Mouse (Mus musculus) ovary, adult 18-20 months (tissue): ENCODE results near the gene Mdfic.
"Not testable (repeated sequence)": the region's sequence is repeated elsewhere in the genome, so short reads cannot be mapped to it uniquely, and the experiment has no call there.

Source experiments
- DNase-seq: peaks from one replicate; pipeline ENCODE4 v3.0.0; 2022; ENCODE audit warnings: low spot score, mixed read lengths

Mdfic gene

DNA sequence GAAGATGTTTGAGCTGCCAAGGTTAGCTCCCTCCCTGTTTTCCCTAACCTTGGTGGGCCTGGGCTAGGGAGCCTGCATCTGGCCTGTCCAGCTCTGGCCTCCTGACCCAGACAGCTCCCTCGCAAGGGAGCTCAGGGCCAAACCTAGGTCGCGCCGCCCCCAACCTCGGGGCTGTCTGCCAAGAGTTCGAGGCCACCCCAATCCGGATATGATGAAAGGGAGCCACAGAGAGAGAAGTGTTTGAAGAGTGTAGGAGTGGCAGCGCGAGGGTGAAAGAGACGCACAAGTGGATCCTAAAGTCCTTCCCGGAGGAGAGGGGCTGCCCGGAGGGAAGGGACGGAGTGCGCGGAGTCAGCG is at the start of gene Mdfic:
Gene Mdfic (plus strand): TSS at position 201 of the 357 bp plus-strand sequence.
- peak; percentile 89 for DNase-seq

DNA sequence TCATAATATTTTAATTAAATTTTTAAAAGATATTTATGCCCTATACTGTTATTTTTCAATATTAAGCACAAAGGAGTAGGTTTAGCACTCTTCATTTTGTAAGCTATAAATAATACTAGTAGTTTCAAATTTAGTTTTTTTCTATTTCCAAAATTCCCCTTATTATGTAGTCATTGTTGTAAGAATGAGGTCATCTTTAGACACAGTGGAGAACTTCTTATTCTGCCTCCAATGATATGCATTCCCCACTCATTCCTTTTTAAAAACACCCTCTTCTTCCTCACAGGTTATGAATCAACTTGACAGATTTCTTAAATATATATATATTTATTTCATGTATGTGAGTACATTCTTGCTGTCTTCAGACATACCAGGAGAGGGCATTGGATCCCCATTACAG is 49.1 kb upstream of the Mdfic start:
- DNase-seq: no peak

DNA sequence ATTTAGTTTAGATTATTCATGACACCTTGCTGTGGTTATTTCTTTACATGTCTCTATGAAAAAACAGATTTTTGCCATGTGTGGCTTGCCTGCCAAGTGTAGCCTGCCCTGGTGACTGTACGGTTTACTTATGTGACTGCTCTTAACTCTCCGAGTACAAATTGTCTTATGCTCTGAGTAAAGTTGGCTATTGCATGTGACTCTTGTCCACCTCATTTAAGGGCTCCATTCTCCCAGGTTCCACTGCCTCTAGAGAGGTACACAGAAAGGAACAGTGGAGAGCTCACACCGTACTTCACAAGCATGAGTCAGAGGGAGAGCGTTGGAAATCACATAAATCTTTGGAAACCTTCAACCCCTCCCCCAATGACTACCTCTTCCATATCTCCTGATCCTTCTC is 10.4 kb upstream of the Mdfic start:
- no peak for DNase-seq

DNA sequence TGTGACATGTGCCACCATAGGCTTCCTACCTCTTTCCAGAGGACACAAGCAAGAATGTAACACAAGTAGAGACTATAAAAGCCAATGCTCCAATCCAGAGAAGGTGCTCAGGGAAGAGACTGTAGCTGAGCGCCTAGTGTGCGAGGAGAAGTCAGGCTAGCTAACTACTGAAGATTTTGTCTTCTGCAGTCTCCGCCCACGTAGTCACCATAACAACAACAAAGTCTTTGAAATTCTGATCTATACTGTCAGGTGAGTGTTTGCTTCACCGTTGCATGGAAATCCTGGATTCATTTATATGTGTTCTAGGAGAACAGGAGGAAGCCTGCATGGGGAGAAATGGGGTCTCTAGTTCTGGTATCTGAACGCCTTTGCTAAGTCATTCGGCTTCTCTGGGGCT is 9.8 kb upstream of the Mdfic start:
- no peak for DNase-seq

DNA sequence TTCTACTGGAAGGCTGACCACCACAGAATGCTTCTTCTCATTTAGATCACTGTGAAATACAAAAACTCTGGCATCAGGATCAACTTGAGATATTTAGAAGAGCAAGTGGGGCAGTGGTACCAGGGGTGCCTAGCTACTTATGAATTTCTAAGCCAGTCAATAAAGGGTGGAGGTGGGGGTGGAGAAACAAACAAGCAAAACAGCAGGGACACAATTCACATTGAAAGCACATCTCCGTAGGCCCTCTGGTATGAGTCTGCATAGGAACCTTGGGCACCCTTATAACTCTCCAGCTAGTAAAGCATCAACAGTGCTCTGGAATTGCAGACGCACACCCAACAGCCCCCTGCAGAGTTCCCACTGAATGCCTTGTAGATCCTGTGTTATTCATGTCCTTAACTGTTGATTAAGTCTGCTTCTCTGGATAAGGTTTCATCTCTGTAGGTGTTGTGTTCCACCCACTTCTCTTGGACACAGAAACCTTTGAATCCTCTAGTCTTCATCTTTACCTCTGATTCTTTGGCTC is 7.5 kb upstream of the Mdfic start:
- DNase-seq: no peak

DNA sequence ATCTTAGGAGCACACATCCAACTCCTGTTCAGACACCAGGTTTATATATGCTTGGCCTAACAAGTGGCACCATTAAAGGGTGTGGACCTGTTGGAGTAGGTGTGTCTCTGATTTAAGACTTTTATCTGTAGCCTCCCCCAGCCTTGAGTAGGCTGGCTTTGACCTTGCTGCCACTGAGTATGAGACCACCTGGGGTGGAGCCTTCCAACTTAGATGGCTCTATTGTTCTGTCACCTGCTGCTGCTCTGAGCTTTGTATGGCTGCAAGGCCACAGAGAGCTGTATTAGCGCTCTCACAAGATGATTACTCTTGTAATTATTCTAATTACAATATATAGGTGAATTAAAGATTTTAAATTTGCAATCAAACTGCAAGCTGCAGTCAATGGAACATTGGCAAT is 6.4 kb upstream of the Mdfic start:
- not testable (repeated sequence) for DNase-seq

DNA sequence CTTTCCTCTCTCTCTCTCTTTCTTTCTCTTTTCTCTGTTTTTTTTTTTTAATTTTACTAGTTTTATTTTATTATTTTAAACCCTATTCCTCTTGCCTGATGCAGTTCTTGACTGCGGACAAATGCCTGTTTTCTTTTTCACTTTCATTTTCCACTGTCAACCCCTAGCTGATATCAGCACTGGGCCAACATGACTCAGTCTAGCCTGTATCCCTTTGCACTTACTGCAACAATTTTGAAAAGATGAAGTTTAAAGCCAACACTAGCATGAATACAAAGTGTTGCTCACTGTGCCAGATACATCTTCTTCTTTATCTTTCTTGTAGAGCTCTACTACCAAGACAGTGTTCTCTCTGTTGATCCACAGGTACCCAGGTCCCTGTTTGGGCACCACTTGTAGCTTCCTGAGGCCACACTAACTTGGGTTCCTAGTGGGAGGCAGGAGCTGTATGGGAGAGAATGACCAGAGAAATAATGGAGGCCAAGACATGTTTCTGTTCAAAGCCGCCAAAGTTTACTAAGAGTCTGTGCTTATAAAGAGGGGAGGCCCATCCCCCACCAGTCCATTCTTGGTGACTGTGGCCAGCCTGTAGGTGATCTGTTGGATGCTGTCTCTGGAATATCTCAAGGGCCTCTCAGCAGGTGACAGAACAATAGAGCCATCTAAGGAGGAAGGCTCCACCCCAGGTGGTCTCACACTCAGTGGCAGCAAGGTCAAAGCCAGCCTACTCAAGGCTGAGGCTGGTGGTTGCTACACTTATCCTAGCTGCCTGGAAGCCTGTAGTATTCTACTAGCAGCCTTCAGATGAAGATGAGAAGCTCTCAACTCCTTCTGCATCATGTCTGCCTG is 5.2 kb upstream of the Mdfic start:
- no peak for DNase-seq

DNA sequence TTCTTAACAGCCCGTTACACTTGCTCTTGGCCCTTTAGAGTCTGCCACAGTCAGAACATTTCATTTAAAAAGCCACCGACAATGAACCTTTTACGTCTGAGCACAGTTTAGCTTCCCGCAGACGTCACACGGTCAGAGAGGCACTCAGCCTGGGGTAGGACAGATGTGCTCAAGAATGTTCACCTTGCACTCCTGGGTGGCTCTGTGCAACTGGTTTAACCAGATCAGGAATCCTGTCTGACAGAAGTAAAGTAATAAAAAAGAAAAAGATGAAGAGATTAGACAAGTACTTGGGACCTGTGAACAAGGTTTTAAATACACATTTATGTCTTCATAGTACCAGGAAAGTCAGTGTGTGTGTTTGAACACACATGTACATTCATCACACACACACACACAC is 542 bp upstream of the Mdfic start:
- DNase-seq: no peak

DNA sequence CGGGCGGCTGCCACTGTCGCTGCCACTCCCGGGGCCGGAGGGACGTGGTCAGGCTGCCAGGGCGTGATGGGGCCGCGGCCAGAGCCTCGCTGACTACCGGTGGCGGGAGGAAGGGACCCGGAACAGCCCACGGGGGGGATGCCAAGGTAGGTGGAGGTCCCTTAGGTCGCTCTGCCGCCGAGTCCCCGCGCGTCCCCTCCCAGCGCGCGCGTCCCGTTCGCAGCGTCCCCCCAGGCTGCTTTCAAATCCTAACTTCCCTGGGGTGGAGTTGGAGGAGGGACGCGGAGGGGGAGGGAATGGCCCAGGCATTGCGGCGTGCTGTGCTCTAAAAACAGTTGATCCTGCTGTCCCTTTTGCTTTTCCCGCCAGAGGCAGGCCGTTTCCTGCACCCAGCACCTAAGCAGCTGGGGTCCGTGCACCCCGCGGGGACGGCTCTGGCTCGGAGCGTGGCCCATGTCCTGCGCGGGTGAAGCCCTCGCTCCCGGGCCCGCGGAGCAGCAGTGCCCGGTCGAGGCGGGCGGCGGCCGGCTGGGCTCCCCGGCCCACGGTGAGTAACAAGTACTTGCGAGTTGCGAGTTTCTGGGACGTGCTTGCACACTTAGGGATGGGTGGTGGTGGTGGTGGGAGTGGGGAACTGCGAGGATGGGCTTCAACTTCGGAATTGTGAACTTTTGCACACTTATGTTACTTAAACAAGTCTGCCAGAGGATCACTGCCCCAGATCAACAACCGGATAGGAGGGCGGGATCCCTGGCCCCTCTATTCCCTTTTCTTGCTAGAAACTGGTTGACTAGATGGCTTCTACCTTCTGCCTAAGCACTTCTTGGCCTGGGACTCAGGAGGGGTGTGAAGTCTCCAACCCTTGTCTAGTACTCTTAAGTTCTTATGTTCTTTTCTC is 606 bp downstream of the Mdfic start:
- peak; percentile 50 for DNase-seq

DNA sequence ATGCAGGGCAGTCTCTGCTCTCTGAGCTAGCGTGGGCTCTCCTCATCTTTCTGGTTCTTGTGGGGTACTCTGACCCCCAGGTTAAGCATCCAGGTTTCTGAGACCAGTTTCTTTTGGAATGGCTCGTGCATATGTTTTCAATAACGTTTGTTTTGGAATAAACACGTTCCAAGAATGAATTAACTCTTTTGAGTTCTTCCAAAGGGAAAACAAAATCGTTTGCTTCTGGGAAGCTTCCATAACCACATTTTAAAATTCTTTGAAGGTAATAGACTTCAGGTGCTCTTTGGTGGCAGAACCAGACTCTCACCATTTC is 1.2 kb downstream of the Mdfic start:
- no peak for DNase-seq

DNA sequence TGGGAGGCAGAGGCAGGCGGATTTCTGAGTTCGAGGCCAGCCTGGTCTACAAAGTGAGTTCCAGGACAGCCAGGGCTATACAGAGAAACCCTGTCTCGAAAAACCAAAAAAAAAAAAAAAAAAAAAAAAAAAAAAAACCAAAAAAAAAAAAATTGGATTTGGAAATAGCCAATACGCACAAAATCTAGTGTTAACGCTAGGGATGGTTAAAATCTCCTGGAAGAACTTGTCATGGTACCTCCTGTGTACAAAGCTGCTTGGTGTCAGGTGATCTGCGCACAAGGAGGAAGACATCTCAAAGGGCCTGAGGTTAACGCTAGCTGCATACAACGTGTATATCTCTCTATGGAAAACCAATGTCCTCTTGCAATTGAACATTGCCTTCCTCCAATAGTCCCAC is 2.2 kb downstream of the Mdfic start:
- DNase-seq: not testable (repeated sequence)

DNA sequence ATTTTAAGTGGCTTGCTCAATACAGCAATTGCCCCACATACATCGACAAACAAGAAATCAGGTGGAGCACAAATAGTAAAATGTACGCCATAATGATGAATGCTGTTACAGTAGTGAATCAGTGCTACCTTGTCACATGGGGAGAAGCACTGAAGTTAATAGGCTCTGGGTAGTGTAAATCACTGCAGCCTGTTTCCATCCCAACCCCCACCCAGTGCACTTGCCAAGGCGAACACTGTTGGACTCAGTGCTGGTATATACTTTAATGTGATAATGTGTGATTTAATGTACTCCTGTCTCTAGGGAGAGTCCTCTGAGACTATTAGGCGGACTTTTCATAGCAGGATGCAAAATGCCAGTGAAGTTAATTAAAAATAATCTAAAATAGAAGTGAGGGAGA is 3.8 kb downstream of the Mdfic start:
- no peak for DNase-seq

DNA sequence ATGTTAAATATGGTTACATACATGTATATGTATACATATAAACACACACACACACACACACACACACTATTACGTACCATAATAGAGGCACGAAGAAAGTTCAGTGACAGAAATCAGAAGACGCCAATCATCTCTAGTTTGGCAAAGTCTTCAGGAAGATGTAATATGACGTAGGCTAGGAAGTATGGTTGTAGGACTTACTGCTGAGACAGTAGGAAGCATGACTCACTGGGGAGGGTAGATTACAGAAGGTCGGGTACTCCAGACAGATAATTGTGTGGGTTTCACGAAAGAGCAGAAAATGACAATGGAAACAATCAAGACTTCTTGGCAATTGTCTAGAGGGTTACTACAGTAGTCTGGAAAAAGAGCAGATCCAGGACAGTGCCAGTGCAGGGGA is 6.0 kb downstream of the Mdfic start:
- DNase-seq: no peak

DNA sequence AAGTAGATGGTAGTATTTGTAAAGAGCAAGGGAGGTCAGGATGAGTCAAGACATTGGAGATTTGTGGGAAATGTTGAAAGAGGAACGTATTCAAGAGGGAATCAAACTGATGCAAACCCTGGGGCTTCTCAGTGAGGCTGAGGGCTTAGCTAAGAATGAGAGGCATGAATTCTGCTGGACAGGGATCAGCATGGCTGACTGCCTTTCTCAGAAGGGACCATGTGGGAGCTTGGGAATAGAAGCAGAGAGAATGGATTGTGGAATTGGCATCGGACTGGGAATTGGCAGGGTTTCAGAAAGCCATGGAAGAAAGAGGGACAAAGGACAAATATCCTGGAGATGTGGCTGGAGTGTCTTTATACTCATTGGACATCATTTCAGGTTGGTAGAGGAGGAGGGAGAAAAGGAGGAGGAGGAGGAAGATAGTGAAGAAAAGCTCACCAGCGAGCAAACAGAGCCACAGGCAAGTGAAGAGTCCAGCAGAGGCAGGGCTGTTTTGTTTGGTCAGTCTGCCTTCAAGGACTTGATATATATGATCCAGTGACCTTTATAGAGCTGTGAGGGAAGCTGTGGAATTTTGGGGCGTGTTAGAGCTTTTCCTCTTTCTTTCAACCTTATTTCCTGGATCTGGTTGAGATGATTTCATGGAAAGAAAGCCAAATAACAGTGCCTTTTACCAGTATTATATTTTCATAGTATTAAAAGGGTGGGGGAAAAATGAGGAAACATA is 7.4 kb downstream of the Mdfic start:
- DNase-seq: no peak

DNA sequence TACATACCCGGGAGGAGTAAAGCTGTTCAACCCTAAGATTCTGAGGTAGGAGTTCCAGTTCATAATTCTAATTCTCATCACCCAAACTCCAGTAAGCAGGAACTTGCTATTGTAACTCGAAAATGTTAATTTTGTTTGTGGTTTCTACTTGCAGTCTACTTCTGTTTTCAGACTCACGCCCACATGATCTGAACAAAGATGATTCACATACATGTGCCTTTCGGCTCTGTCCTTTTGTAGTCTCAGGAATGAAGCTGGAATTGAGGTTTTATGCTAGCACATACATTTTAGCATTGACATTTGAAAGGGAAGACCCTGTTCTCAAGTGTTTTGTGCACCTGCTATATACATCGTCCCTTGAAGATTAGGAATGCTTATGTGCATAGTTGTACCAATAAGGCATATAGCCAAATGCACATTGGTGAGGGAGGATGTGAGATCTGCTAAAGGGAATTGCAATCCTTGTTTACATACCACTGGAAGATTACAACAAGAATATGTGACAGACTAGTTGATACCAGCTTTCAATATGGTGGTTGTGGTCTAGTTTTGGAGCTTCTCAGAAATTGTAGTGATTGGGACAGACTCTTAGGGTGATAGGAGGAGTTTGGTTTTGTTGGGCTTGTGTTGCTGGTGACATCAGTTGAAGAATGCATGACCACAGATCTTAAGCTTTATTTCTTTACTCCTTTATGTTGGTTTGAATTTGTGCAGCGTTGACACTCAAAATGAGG is 8.6 kb downstream of the Mdfic start:
- no peak for DNase-seq

DNA sequence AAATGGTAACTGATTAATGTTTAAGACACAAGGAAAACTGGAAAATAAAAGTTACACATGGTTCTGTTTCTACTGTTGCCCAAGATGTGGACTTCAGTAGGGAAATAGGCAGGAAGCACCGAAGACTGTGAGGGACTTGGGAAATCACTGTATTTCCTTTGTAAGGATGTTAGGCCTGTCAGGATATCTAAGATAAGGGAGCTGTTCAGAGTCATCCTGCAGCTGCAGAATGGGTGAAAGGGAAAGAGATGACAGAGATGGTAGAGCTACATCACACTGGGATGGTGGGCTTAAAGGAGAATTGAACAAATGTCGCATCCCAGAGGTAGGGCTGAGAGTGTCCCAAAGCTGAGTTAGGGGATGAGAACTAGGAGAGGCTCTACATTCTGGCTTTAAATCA is 9.8 kb downstream of the Mdfic start:
- DNase-seq: no peak

DNA sequence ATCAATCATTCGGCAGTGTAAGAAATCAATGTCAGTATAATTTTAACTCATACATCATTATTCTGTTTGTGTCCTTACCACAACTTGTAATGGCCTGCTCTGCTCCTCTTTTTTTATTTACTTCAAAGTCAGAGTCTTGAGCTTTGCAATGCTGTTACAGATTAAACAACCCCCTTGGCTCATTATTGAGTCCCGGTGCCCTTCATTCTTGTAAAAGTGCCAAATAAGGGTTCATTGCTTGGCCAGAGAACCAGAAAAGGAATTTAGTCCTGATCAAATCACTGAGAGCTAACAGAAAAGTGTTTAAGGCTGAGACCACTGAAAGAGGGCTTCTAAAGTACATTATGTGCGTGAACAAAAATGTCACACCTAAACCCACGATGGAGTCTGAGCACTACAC is 10.2 kb downstream of the Mdfic start:
- no peak for DNase-seq

DNA sequence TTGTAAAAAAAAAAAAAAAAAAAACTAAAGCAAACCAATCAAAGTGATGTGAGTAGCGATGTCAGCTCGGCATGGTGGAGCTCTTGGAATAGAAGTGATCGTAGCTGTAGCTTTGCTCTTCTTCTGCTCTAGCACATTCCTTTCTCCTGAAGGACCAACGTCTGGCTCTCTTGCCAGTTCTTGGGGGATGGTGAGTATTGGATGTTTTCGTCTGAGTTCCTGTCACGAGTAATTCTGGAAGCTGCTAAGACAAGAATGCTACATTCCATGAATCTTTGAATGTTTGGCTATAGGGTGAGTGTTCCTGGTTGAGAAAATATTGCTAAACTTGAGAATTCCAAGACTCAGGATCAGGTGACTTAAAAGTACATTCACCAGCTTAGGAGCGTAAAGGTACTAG is 11.0 kb downstream of the Mdfic start:
- no peak for DNase-seq

DNA sequence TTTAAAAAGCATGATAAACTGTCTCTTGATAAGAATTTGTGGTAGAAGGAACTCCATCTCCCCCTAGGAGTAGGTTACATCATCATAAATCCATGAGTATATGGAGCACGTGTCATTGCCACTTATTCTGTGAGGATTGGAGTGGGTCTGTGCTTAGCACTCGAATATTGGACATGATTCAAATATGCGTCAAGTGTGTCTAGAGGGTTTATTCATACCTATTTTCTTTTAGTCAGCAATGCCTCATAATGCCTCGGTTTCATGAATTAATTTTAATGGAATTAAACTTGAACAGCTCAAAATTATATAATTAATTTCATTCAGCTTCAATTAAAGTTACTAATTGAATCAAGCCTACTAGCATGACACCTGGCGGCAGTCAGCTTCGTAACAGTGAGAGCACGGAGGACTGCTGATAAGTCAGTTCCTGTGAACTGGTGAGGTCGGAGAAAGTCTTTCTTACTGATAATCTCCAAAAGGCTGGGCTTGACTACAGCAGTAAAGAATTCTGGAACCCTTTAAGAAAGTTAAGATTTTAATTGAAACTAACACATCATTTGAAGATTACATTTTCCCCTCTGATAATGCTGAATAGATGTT is 17.0 kb downstream of the Mdfic start:
- no peak for DNase-seq

DNA sequence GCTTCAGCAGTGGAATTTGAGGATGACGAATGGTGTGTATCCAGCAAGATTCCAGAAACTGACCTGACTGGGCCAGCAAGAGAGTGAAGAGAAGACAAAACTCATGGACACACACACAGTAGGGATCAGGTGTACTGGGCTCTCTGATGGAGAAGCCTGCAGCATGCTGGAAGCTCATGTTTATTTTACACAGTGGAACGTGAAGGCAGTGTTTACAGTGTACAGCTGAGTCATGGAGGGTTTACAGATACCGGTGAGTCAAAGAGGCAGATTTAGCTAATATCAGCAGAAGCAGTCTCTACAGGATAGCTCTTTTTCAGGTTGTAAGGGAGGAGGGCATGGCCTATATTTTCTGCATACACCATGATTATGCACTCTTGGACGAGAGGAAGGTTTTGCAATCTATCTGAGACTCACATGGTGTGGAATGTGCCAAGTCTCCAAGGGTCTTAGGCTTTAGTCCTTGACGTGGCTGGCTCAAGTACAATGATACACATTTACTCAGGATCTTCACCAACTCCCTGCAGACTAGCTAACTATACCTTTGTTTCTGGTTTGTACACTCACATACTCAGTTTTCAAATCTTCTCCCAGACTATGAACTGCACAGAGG is 18.0 kb downstream of the Mdfic start:
- no peak for DNase-seq

DNA sequence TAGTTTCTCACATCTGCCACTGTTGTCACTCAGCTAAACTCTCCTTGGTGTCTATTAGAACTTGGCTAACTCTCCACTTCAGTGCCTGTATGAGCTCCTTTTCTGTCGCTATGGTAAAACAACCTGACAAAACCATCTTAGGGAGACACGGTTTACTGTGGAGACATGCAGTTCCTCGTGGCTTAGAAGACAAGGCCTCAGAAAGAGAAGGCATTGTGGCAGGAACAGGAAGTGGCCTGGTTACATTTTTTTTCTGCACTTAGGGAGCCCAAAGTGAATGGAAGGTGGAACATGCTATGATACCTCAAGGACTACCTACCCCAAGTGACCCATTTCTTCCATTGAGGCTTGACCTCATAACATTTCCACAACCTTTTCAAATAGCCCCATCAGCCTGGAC is 18.7 kb downstream of the Mdfic start:
- DNase-seq: no peak
